Mouse (Mus musculus) midbrain, embryonic 16.5 days (tissue): ENCODE data around the gene Thoc7. TPM values are rescaled to one million over a fixed set of nuclear protein-coding genes. Genes with fewer than 3 reads are reported as not detected.
"Not testable (repeated sequence)": the region's sequence is repeated elsewhere in the genome, so short reads cannot be mapped to it uniquely, and the experiment has no call there.

ENCODE experiments used
- ATAC-seq: fragments of 200-750 bp; cut with Nextera tagmentation; 2 replicates; pipeline ENCODE4 v1.8.0; 2017; ENCODE audit warnings: moderate TSS enrichment
- H3K27ac ChIP-seq: fragments of 300-500 bp; sonication (generic); 2 replicates; pipeline ENCODE4 v1.5.1; 2014; ENCODE audit warnings: mild to moderate bottlenecking, low read length, mixed read lengths
- H3K27me3 ChIP-seq: fragments of 300-500 bp; sonication (generic); 2 replicates; pipeline ENCODE4 v1.6.1; 2014; ENCODE audit warnings: low read depth, low read length, mixed read lengths; ENCODE audit not compliant: control insufficient read depth, insufficient read depth
- H3K36me3 ChIP-seq: fragments of 300-500 bp; sonication (generic); 2 replicates; pipeline ENCODE4 v1.6.1; 2014; ENCODE audit warnings: mild to moderate bottlenecking, low read length, moderate library complexity, mixed read lengths; ENCODE audit not compliant: control insufficient read depth, insufficient read depth
- H3K4me1 ChIP-seq: fragments of 300-500 bp; sonication (generic); 2 replicates; pipeline ENCODE4 v1.6.1; 2014; ENCODE audit warnings: mild to moderate bottlenecking, low read length, mixed read lengths; ENCODE audit not compliant: control insufficient read depth, insufficient read depth
- H3K4me2 ChIP-seq: fragments of 300-500 bp; sonication (generic); 2 replicates; pipeline ENCODE4 v1.6.1; 2014; ENCODE audit warnings: mild to moderate bottlenecking, low read length, mixed read lengths
- H3K4me3 ChIP-seq: fragments of 300-500 bp; sonication (generic); 2 replicates; pipeline ENCODE4 v1.5.1; 2014; ENCODE audit warnings: low read depth, mild to moderate bottlenecking, low read length, moderate library complexity, mixed read lengths
- H3K9ac ChIP-seq: fragments of 300-500 bp; sonication (generic); 2 replicates; pipeline ENCODE4 v1.6.1; 2014; ENCODE audit warnings: low read depth, low read length, mixed read lengths
- H3K9me3 ChIP-seq: fragments of 300-500 bp; sonication (generic); replicated peaks from 2 replicates; pipeline ENCODE4 v1.6.1; 2014; ENCODE audit warnings: mild to moderate bottlenecking, low read length, mixed read lengths; ENCODE audit not compliant: control insufficient read depth, poor library complexity, severe bottlenecking
- WGBS: fragments of 180-500 bp; shearing (Covaris S2); extraction: QIAGEN DNeasy Blood & Tissue Kit; methylation state at CpG from one replicate; pipeline ENCODE4 v1.1.7; 2014; 5-methylcytosine and 5-hydroxymethylcytosine counted together
- polyA plus RNA-seq: library from polyadenylated mRNA; unstranded; fragments of >200 nt; fragmentation: Nextera tagmentation; extraction: Ambion mirVana; gene quantifications from 2 replicates; pipeline ENCODE4 v1.2.1, GENCODE M21; 2015

Gene Thoc7
- polyA plus RNA-seq, 1 experiment from 2014 or later = 147 TPM

DNA sequence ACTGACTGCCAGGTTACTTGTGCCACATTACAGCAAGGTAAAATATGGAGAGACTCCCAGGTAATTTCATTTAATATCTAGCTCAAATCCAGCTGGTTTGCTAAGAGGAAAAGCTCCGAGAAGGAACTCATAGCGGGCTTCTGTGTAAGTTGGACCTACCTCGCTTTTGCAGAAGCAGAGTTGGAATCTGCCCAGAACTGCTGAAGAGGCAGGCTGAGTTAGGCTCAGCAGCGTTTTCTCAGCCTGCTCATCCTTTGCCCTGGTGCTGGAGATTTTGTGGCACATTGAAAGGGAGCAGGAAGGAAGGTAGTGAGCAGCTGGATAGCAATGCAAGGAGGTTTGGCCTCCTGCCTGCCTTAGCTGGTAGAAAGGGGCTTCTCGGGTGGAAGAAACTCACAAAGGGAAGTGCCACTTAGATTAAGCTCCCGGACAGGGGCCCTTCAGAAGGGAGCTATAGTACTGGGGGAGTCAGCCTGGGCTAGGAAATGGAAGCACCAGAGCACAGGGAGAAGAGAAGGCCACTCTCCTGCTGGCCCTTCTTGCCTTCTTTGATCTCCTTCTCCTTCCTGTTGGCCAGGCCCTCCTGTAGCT is 10.1 kb upstream of the Thoc7 start:
- Histone ChIP-seq H3K9me3 (no peaks in the 10 kb centered on the region), H3K9ac (no peak overlapping the region), H3K4me1 (0 out of 2 replicates have a peak, but pooled peaks cover 2% of the 10 kb centered on the region), H3K36me3 (no peaks in the 10 kb centered on the region), H3K27ac (no peak overlapping the region), H3K4me2 (no peak overlapping the region), H3K4me3 (no peak overlapping the region), H3K27me3 (no peaks in the 10 kb centered on the region)
- ATAC-seq = no peak
- WGBS = 54% methylated on average over 6 of the region's 6 CpGs

GRCm38 (mm10) chr14:13970513-13970912 is 8.9 kb upstream of the Thoc7 start:
- 0 out of 2 replicates have a peak, but pooled peaks cover 2% of the 10 kb centered on the region for H3K4me1 ChIP-seq
- no peak overlapping the region for H3K27ac ChIP-seq
- 88% methylated on average over 3 of the region's 3 CpGs for WGBS
- no peak overlapping the region for H3K9ac ChIP-seq
- H3K9me3 ChIP-seq = no peaks in the 10 kb centered on the region
- H3K27me3 ChIP-seq = no peaks in the 10 kb centered on the region
- H3K36me3 ChIP-seq = no peaks in the 10 kb centered on the region
- no peak for ATAC-seq
- no peak overlapping the region for H3K4me3 ChIP-seq
- H3K4me2 ChIP-seq = no peak overlapping the region

DNA sequence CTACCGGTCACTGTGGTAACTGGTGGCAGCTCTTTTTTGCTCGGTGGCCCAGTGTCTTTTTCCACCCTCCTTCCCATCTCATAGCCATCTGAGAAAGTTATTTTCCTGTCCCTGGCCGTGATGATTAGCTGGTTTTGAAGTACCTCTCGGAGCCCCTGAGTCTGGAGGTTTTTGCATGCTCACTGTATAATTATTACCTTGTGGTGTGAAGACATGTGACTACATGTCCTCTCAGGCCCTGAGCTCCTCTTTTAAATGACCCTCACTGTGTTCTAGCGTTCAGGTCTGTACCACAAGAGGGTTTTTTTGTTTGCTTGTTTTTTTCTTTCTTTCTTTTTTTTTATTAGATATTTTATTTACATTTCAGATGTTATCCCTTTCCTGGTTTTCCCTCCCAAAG is 6.8 kb upstream of the Thoc7 start:
- Histone ChIP-seq H3K4me2 (no peak overlapping the region), H3K27ac (no peak overlapping the region), H3K27me3 (no peaks in the 10 kb centered on the region), H3K36me3 (no peaks in the 10 kb centered on the region), H3K9ac (no peak overlapping the region), H3K4me3 (no peak overlapping the region), H3K9me3 (no peaks in the 10 kb centered on the region), H3K4me1 (0 out of 2 replicates have a peak, but pooled peaks cover 2% of the 10 kb centered on the region)
- no peak for ATAC-seq
- WGBS = 91% methylated on average over 5 of the region's 5 CpGs

GRCm38 (mm10) chr14:13967607-13968006 is 6.0 kb upstream of the Thoc7 start:
- Histone ChIP-seq H3K4me2 (no peak overlapping the region), H3K36me3 (no peaks in the 10 kb centered on the region), H3K9ac (no peak overlapping the region), H3K4me1 (0 out of 2 replicates have a peak, but pooled peaks cover 2% of the 10 kb centered on the region), H3K27me3 (no peaks in the 10 kb centered on the region), H3K9me3 (no peaks in the 10 kb centered on the region), H3K27ac (no peak overlapping the region), H3K4me3 (no peak overlapping the region)
- 38% methylated on average over 1 of the region's 1 CpGs for WGBS
- no peak for ATAC-seq

DNA sequence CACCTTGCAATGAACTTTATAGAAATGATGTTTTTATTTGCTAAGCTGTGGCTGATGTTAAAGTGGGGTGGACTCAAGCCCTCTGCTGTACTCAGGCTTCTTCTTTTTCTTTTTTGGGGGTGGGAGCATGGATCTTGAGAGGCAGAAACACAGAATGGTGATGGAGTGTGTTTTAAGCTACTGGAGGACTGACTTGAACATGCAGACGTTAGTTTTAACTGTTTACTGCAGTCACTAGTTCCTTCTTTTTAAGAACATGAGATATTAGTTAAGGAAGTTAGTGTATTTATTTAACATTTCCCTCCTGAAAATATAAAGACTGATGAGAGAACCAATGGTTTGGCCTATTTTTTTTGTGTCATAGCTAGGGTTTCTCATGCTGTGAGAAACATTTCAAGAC is 1.9 kb upstream of the Thoc7 start:
- H3K9ac ChIP-seq = no peak overlapping the region
- no peaks in the 10 kb centered on the region for H3K9me3 ChIP-seq
- H3K27ac ChIP-seq = no peak overlapping the region
- no peak for ATAC-seq
- WGBS = 84% methylated on average over 1 of the region's 1 CpGs
- no peaks in the 10 kb centered on the region for H3K27me3 ChIP-seq
- peaks cover 20% of the 10 kb centered on the region for H3K4me1 ChIP-seq
- H3K36me3 ChIP-seq = no peaks in the 10 kb centered on the region
- H3K4me2 ChIP-seq = no peak overlapping the region
- no peak overlapping the region for H3K4me3 ChIP-seq

- 90% methylated on average over 6 of the region's 6 CpGs for WGBS
- ATAC-seq = no peak
- Histone ChIP-seq H3K9me3 (no peaks in the 10 kb centered on the region), H3K27me3 (no peaks in the 10 kb centered on the region), H3K4me2 (no peak overlapping the region), H3K9ac (no peak overlapping the region), H3K4me1 (peaks cover 20% of the 10 kb centered on the region), H3K36me3 (no peaks in the 10 kb centered on the region), H3K4me3 (no peak overlapping the region), H3K27ac (no peak overlapping the region)
Measured at GRCm38 (mm10) chr14:13962476-13962875, 824 bp upstream of the Thoc7 start.

- Histone ChIP-seq H3K4me3 (peak overlapping the region; percentile 98), H3K27ac (peak overlapping the region; percentile 88), H3K36me3 (no peaks in the 10 kb centered on the region), H3K4me2 (peak overlapping the region; percentile 74), H3K9me3 (no peaks in the 10 kb centered on the region), H3K27me3 (no peaks in the 10 kb centered on the region), H3K9ac (peak overlapping the region; percentile 98), H3K4me1 (peaks cover 20% of the 10 kb centered on the region)
- peak; percentile 92 for ATAC-seq
- WGBS = under 1% methylated on average over 49 of the region's 75 CpGs
Measured at GRCm38 (mm10) chr14:13960482-13961325, 948 bp downstream of the Thoc7 start.

DNA sequence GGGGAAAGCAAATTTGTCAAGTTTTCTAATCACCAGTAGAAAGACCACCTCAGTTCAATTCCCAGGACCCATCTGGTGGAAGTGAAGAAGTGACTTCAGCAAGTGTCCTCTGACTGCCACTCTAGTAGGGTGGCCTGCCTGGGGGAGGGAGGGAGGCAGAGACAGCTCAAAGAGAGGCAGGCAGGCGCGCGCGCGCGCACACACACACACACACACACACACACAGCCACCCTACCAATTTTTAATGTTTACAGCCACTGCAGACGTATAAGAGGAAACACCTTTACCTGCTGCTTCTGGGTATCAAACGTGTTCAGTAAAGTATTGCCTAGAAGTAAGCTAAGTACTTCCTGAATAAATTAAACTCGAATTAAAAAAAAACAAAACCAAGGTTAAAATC is 1.6 kb downstream of the Thoc7 start:
- no peaks in the 10 kb centered on the region for H3K36me3 ChIP-seq
- peak; percentile 51; the same call in 1 of the 2 replicates for ATAC-seq
- peak overlapping the region; percentile 74 for H3K4me2 ChIP-seq
- H3K9ac ChIP-seq = peak overlapping the region; percentile 98
- peaks cover 20% of the 10 kb centered on the region for H3K4me1 ChIP-seq
- no peaks in the 10 kb centered on the region for H3K9me3 ChIP-seq
- peak overlapping the region; percentile 88 for H3K27ac ChIP-seq
- peak overlapping the region; percentile 98 for H3K4me3 ChIP-seq
- 1% methylated on average over 9 of the region's 9 CpGs for WGBS
- no peaks in the 10 kb centered on the region for H3K27me3 ChIP-seq

GRCm38 (mm10) chr14:13952151-13952550 is 9.5 kb downstream of the Thoc7 start:
- ATAC-seq, H3K9ac ChIP-seq, H3K9me3 ChIP-seq, H3K4me1 ChIP-seq, H3K27me3 ChIP-seq, H3K4me3 ChIP-seq, H3K27ac ChIP-seq, H3K4me2 ChIP-seq: not testable (repeated sequence)
- H3K36me3 ChIP-seq = peaks cover 26% of the 10 kb centered on the region
- WGBS = 97% methylated on average over 3 of the region's 3 CpGs
